Mouse (Mus musculus): ENCODE data around the gene Map6. TPM values are rescaled to one million over a fixed set of nuclear protein-coding genes. Genes with fewer than 3 reads are reported as not detected.

Gene Map6
- polyA plus RNA-seq, 1 experiment from 2014 or later = 1.1 TPM

DNA sequence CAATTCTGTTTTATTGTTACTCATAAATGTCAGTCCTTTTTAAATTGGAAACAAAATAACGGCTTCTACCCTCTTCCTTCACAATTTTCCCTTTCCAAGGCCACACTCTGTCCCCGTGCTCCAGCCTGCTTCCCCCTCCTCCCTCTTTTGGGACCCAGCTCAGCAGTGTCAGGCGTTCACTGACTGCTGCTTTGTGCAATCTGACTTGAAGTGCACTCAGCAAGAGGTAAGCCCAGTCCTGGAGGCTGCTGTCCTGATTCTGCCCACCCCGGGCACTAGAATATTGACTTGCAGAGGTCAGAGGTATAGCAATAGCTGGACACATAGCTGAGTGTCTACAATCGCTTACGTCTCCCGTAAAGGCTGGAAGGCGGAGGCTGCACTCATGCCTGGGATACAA is 46.0 kb downstream of the Map6 start:
- Histone ChIP-seq H3K4me2 (replicated peaks; ENCODE audit: low read depth, low read length) (no peak overlapping the region), H3K27ac (ENCODE audit: low read depth, low read length) (no peak overlapping the region), H3K9me3 (ENCODE audit: control insufficient read depth, low read length) (no peaks in the 10 kb centered on the region), H3K4me1 (ENCODE audit: control insufficient read depth, insufficient read depth, low read length) (0 out of 2 replicates have a peak, but pooled peaks cover 7% of the 10 kb centered on the region), H3K36me3 (ENCODE audit: control insufficient read depth, insufficient read depth, low read length) (no peaks in the 10 kb centered on the region), H3K4me3 (ENCODE audit: low read length) (no peak overlapping the region), H3K27me3 (ENCODE audit: control insufficient read depth, insufficient read depth, low read length) (no peaks in the 10 kb centered on the region), H3K9ac (ENCODE audit: low read depth, low read length) (no peak overlapping the region)
- no peak for ATAC-seq (ENCODE audit: low FRiP score, low TSS enrichment)
- WGBS = 67% methylated on average over 8 of the region's 8 CpGs

DNA sequence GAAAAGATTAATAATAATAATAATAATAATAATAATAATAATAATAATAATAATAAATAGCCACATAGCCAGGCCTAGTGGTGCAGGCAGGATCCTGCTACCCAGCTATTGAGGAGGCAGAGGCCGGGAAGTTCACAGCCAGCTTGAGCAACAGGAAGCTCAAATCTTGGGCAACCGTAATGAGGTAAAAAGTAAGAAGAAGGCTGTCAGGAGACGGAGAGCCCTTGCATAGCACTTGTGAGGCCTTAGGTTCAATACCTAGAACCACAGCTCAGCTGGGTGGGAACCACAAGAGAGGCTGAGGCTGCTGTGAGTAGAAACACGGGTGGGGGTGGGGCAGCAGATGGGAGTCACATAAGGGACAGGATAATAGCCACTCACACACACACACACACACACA is 47.3 kb downstream of the Map6 start:
- no peak overlapping the region for H3K4me3 ChIP-seq (ENCODE audit: low read length)
- 0 out of 2 replicates have a peak, but pooled peaks cover 7% of the 10 kb centered on the region for H3K4me1 ChIP-seq (ENCODE audit: control insufficient read depth, insufficient read depth, low read length)
- no peaks in the 10 kb centered on the region for H3K9me3 ChIP-seq (ENCODE audit: control insufficient read depth, low read length)
- no peak overlapping the region for H3K9ac ChIP-seq (ENCODE audit: low read depth, low read length)
- no peak for ATAC-seq (ENCODE audit: low FRiP score, low TSS enrichment)
- no peaks in the 10 kb centered on the region for H3K36me3 ChIP-seq (ENCODE audit: control insufficient read depth, insufficient read depth, low read length)
- 84% methylated on average over 4 of the region's 4 CpGs for WGBS
- H3K27me3 ChIP-seq (ENCODE audit: control insufficient read depth, insufficient read depth, low read length) = no peaks in the 10 kb centered on the region
- H3K4me2 ChIP-seq (replicated peaks; ENCODE audit: low read depth, low read length) = no peak overlapping the region
- no peak overlapping the region for H3K27ac ChIP-seq (ENCODE audit: low read depth, low read length)

- H3K9me3 ChIP-seq (ENCODE audit: control insufficient read depth, low read length) = no peaks in the 10 kb centered on the region
- no peak overlapping the region for H3K9ac ChIP-seq (ENCODE audit: low read depth, low read length)
- peaks cover 7% of the 10 kb centered on the region; the same call in 1 of the 2 replicates for H3K4me1 ChIP-seq (ENCODE audit: control insufficient read depth, insufficient read depth, low read length)
- H3K36me3 ChIP-seq (ENCODE audit: control insufficient read depth, insufficient read depth, low read length) = no peaks in the 10 kb centered on the region
- no peak overlapping the region for H3K4me3 ChIP-seq (ENCODE audit: low read length)
- 46% methylated on average over 7 of the region's 7 CpGs for WGBS
- ATAC-seq (ENCODE audit: low FRiP score, low TSS enrichment) = no peak
- no peak overlapping the region for H3K27ac ChIP-seq (ENCODE audit: low read depth, low read length)
- H3K4me2 ChIP-seq (replicated peaks; ENCODE audit: low read depth, low read length) = no peak overlapping the region
- no peaks in the 10 kb centered on the region for H3K27me3 ChIP-seq (ENCODE audit: control insufficient read depth, insufficient read depth, low read length)
These were observed 49.0 kb downstream of the Map6 start for GRCm38 (mm10) chr7:99316207-99316606.

GRCm38 (mm10) chr7:99317475-99317874 is 50.2 kb downstream of the Map6 start:
- no peaks in the 10 kb centered on the region for H3K9me3 ChIP-seq (ENCODE audit: control insufficient read depth, low read length)
- no peak for ATAC-seq (ENCODE audit: low FRiP score, low TSS enrichment)
- no peak overlapping the region for H3K4me3 ChIP-seq (ENCODE audit: low read length)
- no peak overlapping the region for H3K9ac ChIP-seq (ENCODE audit: low read depth, low read length)
- H3K27me3 ChIP-seq (ENCODE audit: control insufficient read depth, insufficient read depth, low read length) = no peaks in the 10 kb centered on the region
- H3K27ac ChIP-seq (ENCODE audit: low read depth, low read length) = no peak overlapping the region
- H3K4me2 ChIP-seq (replicated peaks; ENCODE audit: low read depth, low read length) = no peak overlapping the region
- WGBS = 56% methylated on average over 7 of the region's 7 CpGs
- H3K36me3 ChIP-seq (ENCODE audit: control insufficient read depth, insufficient read depth, low read length) = no peaks in the 10 kb centered on the region
- H3K4me1 ChIP-seq (ENCODE audit: control insufficient read depth, insufficient read depth, low read length) = peaks cover 6% of the 10 kb centered on the region; the same call in 1 of the 2 replicates

DNA sequence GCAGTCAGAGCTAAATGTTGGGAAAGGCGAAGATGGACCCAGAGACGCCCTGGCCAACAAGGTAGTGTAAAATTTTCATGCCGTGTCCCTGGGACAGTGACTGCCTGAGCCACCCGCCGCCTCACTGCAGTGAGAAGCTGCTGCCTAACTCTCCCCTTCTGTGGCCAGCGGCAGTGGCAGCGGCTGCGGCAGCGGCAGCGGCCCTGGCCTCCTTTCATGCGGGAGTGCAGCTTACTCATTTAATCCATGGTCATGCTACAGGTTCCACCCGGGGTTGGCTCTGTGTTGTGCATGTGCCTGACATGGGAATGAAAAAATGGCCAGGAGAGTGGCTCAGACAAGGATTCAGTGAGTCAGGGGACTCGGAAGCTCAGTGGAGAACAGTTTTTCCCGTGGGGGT is 53.3 kb downstream of the Map6 start:
- no peaks in the 10 kb centered on the region for H3K27me3 ChIP-seq (ENCODE audit: control insufficient read depth, insufficient read depth, low read length)
- no peak overlapping the region for H3K4me3 ChIP-seq (ENCODE audit: low read length)
- ATAC-seq (ENCODE audit: low FRiP score, low TSS enrichment) = no peak
- H3K36me3 ChIP-seq (ENCODE audit: control insufficient read depth, insufficient read depth, low read length) = no peaks in the 10 kb centered on the region
- H3K4me2 ChIP-seq (replicated peaks; ENCODE audit: low read depth, low read length) = no peak overlapping the region
- H3K9me3 ChIP-seq (ENCODE audit: control insufficient read depth, low read length) = no peaks in the 10 kb centered on the region
- peaks cover 13% of the 10 kb centered on the region for H3K4me1 ChIP-seq (ENCODE audit: control insufficient read depth, insufficient read depth, low read length)
- no peak overlapping the region for H3K9ac ChIP-seq (ENCODE audit: low read depth, low read length)
- 33% methylated on average over 14 of the region's 14 CpGs for WGBS
- H3K27ac ChIP-seq (ENCODE audit: low read depth, low read length) = no peak overlapping the region

DNA sequence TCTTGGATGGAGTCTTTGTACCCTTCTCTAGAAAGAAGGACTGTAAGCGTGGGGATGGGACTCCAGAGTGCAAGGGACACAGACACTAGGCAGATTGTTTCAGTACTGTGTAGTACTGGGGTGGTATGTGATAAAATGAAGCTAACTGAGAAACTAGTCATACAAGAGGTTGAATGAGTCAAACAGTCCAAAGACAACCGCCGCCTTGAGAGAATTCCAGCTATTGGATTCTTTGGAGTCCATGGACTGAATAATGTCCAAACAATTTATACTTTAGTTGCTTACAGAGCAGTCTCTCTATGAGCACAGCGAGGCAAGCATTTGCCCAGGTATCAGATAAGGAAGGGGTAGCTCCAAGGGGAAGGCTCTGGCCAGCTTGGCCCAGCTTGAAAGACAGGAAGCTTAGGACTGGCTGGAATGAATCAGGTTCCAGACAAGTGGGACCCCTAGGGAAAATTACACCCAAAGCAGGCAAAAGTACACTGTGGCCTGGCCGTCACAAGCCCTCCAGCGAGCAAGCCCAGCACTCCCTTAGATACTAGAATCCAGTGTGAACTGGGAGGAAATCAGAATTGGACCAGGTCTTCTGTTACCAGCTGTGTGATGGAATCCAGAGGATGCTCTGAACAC is 55.6 kb downstream of the Map6 start:
- no peak for ATAC-seq (ENCODE audit: low FRiP score, low TSS enrichment)
- Histone ChIP-seq H3K27me3 (ENCODE audit: control insufficient read depth, insufficient read depth, low read length) (peaks cover 6% of the 10 kb centered on the region; the same call in 1 of the 2 replicates), H3K4me2 (replicated peaks; ENCODE audit: low read depth, low read length) (no peak overlapping the region), H3K4me3 (ENCODE audit: low read length) (no peak overlapping the region), H3K27ac (ENCODE audit: low read depth, low read length) (no peak overlapping the region), H3K9me3 (ENCODE audit: control insufficient read depth, low read length) (no peaks in the 10 kb centered on the region), H3K36me3 (ENCODE audit: control insufficient read depth, insufficient read depth, low read length) (no peaks in the 10 kb centered on the region), H3K4me1 (ENCODE audit: control insufficient read depth, insufficient read depth, low read length) (peaks cover 11% of the 10 kb centered on the region), H3K9ac (ENCODE audit: low read depth, low read length) (no peak overlapping the region)
- 87% methylated on average over 6 of the region's 6 CpGs for WGBS

DNA sequence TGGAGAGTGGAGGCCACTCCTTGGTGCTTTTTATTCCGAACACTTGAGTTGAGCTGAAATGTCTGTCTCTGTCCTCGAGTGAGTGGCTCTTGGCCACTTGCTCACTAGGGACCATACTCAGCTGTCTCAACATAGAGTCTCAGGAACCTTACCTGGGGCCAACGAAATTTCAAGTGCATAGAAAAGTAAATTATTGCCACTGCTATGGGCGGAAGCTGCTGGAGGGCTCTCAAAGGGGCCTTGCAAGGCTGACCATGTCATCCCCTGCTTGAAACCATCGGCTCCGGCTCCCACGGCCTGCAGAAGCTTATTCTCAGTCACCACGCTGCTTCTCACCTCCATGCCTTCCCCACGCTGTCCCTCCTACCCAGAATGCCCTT is 56.1 kb downstream of the Map6 start:
- peaks cover 6% of the 10 kb centered on the region; the same call in 1 of the 2 replicates for H3K27me3 ChIP-seq (ENCODE audit: control insufficient read depth, insufficient read depth, low read length)
- H3K4me2 ChIP-seq (replicated peaks; ENCODE audit: low read depth, low read length) = no peak overlapping the region
- no peak overlapping the region for H3K9ac ChIP-seq (ENCODE audit: low read depth, low read length)
- no peaks in the 10 kb centered on the region for H3K36me3 ChIP-seq (ENCODE audit: control insufficient read depth, insufficient read depth, low read length)
- H3K9me3 ChIP-seq (ENCODE audit: control insufficient read depth, low read length) = no peaks in the 10 kb centered on the region
- H3K27ac ChIP-seq (ENCODE audit: low read depth, low read length) = no peak overlapping the region
- H3K4me1 ChIP-seq (ENCODE audit: control insufficient read depth, insufficient read depth, low read length) = peaks cover 11% of the 10 kb centered on the region
- ATAC-seq (ENCODE audit: low FRiP score, low TSS enrichment) = no peak
- WGBS = 80% methylated on average over 9 of the region's 9 CpGs
- no peak overlapping the region for H3K4me3 ChIP-seq (ENCODE audit: low read length)

DNA sequence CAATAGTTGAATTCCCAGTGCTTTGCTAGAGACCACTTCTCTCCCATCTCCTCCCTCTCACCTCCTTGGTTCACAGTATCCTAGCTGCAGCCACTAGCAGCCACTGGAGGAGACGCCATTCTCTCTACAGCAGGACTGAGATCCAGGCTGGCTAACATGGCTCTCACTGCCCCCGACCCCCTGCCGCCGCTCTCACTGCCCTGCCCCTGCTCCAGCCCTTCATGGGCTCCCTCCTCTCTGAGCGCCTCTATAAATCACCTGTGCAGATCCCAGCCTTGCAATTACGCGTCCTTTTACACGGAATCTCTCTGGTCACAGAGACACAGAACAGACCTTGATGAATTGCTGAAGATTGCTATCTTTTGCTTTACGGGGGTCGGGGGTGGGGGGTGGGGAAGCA is 57.6 kb downstream of the Map6 start:
- no peak overlapping the region; the same call in 1 of the 2 replicates for H3K27ac ChIP-seq (ENCODE audit: low read depth, low read length)
- no peaks in the 10 kb centered on the region for H3K9me3 ChIP-seq (ENCODE audit: control insufficient read depth, low read length)
- 9% methylated on average over 10 of the region's 10 CpGs for WGBS
- ATAC-seq (ENCODE audit: low FRiP score, low TSS enrichment) = no peak
- no peaks in the 10 kb centered on the region for H3K36me3 ChIP-seq (ENCODE audit: control insufficient read depth, insufficient read depth, low read length)
- H3K27me3 ChIP-seq (ENCODE audit: control insufficient read depth, insufficient read depth, low read length) = peaks cover 6% of the 10 kb centered on the region; the same call in 1 of the 2 replicates
- no peak overlapping the region for H3K4me2 ChIP-seq (replicated peaks; ENCODE audit: low read depth, low read length)
- no peak overlapping the region for H3K9ac ChIP-seq (ENCODE audit: low read depth, low read length)
- H3K4me3 ChIP-seq (ENCODE audit: low read length) = no peak overlapping the region
- H3K4me1 ChIP-seq (ENCODE audit: control insufficient read depth, insufficient read depth, low read length) = peaks cover 11% of the 10 kb centered on the region

- WGBS = 83% methylated on average over 6 of the region's 6 CpGs
- no peak overlapping the region for H3K4me2 ChIP-seq (replicated peaks; ENCODE audit: low read depth, low read length)
- H3K27ac ChIP-seq (ENCODE audit: low read depth, low read length) = no peak overlapping the region
- no peak overlapping the region for H3K9ac ChIP-seq (ENCODE audit: low read depth, low read length)
- peaks cover 11% of the 10 kb centered on the region; the same call in 1 of the 2 replicates for H3K4me1 ChIP-seq (ENCODE audit: control insufficient read depth, insufficient read depth, low read length)
- no peak overlapping the region for H3K4me3 ChIP-seq (ENCODE audit: low read length)
- no peaks in the 10 kb centered on the region for H3K36me3 ChIP-seq (ENCODE audit: control insufficient read depth, insufficient read depth, low read length)
- H3K27me3 ChIP-seq (ENCODE audit: control insufficient read depth, insufficient read depth, low read length) = peaks cover 6% of the 10 kb centered on the region; the same call in 1 of the 2 replicates
- no peak for ATAC-seq (ENCODE audit: low FRiP score, low TSS enrichment)
- H3K9me3 ChIP-seq (ENCODE audit: control insufficient read depth, low read length) = no peaks in the 10 kb centered on the region
These were observed 58.9 kb downstream of the Map6 start for GRCm38 (mm10) chr7:99326128-99326527.

Measured in kidney, embryonic 14.5 days (tissue).